Mouse (Mus musculus): ENCODE data around the gene Nfatc4.

The Nfatc4 gene

DNA sequence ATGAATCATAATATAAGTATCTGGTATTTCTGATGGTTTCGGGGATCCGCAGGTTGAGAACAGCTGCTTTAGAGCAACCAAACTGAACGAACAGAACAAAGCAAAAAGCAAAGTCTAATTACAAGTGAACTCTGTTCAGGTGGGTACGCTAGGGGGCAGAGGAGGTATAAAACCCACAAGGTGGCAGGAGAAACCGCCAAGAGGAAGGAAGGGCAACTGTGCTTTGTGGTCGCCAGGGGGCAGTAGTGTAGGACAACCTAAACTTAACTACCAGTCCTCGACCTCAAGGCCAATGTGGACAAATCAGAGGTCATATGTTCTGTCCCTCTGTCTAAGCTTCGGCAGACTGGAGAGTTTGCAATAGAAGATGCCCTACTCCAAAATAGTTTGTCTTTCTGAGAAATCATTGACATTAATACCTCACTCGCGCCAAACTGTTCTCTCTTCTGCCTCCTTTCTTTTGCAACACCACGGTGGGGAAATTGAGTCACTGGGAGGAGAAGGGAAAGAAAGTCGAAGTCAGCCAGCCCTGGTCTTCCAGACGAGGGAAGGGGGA, 431 bp upstream of the Nfatc4 start:
- peak; percentile 37 for DNase-seq

DNA sequence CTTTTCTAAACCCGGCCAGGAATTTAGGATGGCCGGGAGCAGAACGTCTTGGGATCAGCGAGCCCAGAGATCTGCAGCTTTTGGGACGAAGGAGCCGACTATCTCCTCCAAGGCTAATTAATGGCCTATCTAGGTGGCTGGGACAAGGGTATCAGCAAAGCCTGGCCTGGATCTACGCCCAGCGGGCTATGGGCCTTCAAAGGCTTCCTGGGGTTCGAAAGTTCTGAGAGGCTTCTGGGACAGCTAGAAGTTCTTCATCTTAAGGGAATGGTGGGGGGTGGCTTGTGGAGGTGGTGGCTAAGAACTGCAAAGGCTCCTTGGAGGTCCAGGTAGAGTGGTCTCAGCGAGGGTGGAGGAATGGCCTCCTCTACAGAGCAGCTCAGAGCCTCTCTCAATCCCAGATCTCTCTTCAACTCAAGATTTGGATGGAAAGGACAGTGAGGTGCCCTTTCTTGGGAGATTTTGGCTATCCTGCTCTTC, 1.1 kb downstream of the Nfatc4 start:
- no peak for DNase-seq

DNA sequence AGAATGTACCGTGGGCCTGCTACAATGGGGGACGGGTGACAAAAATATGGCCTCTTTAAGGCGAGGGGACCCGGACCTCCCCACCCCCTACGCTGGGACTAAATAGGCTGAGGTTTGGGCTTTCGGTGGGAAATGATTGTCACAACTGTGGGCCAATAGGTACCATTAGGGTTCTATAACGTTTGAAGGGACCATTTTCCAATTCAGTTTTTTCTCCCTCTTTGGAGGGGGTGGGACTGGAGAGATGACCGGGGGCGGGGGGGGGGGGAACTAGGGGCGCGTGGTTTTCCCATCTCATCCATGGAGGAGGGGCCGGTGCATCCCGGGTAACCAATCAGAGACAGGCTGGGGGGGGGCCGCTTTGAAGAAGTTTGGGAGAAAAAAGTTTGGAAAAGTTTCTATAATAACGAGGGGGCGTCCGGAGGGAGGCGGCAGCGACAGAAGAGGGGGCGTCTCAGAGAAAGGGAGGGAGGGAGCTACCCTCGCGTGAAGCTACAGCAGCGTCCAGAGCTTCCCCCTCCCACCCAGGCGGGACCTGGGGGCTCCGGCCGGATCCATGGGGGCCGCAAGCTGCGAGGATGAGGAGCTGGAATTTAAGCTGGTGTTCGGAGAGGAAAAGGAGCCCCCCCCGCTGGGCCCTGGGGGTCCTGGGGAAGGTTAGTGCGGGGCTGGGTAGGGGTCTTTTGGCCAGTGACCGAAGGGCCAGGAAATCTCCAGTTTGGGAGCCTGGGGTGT, 1.7 kb downstream of the Nfatc4 start:
- DNase-seq, result no peak

DNA sequence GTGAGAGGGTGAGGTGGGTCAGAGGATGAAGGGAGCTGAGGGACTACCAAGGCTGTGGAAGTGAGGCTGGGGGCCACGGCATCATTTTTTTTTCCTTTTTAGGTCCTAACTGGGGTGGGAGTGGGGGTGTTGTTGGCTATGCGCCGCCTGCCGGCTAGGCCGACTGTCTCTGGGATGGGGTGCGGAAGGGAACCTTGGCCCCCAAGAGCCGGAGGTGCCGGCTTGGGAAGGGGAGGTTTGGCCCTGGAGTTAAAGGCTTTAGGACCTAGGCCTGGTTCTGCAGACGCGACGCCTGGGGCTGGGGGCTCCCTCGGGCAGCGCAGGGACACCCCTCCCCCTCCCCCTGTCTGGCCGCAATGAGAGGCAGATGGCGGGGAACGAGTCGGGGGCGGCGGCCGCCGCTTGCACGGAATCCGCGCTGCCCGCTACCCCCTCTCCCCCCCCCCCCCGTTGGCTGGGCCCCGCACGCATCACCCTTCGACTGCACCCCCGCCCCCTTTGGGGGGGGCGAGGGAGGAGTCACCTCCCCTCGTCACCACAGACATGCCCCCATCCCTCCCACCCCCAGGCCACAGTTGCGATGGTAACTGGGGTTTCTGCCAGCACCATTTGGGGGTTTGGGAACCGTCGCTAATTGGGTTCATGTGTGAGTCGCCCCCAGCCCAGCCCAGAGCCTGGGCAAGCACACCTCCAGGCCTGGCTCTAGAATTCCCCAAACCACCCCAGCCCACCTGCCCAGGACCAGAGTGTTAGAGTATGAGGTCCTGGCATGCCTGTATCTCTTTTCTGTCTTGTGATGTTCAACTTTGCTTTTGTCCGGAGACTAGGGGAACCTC, 2.5 kb downstream of the Nfatc4 start:
- no peak for DNase-seq

DNA sequence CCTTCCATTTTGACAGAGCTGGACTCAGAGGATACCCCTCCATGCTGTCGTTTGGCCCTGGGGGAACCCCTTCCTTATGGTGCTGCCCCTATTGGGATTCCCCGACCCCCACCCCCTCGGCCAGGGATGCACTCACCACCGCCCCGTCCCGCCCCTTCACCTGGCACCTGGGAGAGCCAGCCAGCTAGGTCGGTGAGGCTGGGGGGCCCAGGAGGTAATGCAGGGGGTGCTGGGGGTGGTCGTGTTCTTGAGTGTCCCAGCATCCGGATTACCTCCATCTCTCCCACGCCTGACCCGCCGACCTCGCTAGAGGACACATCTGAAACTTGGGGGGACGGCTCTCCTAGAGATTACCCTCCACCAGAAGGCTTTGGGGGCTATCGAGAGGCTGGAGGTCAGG, 3.2 kb downstream of the Nfatc4 start:
- no peak for DNase-seq

DNA sequence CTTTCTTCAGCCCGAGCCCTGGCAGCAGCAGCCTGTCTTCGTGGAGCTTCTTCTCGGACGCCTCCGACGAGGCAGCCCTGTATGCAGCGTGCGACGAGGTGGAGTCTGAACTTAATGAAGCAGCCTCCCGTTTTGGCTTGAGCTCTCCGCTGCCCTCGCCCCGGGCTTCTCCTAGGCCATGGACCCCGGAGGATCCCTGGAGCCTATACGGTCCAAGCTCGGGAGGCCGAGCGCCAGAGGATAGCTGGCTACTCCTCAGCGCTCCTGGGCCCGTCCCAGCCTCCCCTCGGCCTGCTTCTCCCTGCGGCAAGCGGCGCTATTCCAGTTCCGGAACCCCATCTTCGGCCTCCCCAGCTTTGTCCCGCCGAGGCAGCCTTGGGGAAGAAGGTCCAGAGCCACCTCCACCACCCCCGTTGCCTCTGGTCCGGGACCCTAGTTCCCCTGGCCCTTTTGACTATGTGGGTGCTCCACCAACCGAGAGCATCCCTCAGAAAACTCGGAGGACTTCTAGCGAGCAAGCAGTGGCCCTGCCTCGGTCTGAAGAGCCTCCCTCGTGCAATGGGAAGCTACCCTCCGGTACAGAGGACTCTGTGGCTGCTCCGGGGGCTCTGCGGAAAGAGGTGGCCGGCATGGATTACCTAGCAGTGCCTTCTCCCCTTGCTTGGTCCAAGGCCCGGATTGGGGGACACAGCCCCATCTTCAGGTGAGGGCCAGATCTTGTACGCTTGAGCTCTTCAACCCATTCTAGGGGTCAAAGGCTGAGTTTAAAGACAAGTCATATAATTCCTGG, 3.8 kb downstream of the Nfatc4 start:
- no peak for DNase-seq

DNA sequence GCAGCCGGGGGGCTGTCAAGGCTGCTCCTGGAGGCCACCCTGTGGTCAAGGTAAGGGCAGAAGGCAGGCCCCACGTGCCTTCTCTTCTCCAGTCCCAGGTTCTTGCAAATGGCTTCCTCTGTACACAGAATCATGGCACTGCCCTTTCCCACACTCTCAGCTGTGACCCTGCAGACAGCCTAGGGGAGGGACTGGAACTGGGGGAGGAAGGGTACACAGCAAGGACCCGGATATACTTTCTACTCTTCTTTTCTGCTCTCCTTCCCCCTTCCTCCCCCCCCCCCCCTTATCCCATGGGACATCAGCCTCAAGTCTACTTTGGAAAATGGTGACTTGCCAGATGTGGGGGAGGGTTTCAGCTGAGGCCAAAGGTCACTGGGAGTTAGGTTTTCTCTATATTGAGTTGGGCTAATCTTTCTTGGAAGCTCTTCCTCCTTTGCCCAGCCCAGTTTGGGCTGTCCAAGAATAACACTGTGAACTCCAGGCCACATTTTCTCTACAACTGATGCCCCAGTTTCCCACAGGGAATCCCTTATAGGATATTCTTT, 5.8 kb downstream of the Nfatc4 start:
- DNase-seq, result no peak

DNA sequence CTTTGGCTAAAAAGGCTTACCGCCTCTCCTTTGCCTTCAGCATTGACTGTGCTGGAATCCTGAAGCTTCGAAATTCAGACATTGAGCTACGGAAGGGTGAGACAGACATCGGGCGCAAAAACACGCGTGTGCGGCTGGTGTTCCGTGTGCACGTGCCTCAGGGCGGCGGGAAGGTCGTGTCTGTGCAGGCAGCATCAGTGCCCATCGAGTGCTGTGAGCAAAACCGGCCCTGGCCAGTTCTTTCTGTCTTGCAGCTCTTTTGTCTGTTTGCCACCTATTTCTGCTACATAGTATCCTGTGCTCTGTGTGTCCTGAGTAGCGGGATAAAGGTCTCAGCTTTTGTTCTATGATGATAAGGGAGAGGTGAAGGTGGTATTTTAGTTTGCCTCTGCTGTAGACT, 6.9 kb downstream of the Nfatc4 start:
- DNase-seq, result no peak

DNA sequence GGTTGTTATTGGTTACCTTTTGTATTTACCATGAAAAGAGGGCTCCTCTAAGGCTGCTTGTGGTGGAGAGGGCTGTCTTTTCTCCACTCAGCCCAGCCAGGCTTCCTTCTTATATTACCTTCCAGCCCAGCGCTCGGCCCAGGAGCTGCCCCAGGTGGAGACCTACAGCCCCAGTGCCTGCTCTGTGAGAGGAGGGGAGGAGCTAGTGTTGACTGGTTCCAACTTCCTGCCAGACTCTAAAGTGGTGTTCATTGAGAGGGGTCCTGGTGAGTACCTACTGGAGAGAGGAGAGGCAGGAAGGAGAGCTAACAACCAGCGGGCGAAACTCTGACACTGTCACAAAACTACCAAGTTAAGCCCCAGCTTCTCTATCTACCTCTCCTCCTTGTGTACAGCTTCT, 7.4 kb downstream of the Nfatc4 start:
- no peak for DNase-seq

DNA sequence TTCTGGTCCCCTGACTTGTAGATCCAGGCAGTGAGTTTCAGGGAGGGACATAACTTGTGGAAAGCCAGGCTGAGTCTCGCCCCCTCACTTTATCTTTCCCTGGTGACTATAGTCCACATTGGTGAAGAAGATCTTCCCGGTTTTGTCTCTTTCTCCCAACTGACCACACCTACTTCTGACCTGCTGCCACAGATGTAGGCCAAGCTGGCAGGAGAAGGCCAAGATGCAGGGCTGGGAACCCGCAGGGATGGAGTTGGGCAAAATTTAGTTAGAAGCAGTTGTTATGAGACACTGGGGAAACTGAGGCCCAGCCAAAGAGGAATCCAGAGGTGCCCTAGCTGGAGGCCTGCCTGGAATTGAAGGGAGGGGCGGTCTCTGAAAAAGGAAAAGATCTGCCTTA, 10.2 kb downstream of the Nfatc4 start:
- DNase-seq, result no peak

DNA sequence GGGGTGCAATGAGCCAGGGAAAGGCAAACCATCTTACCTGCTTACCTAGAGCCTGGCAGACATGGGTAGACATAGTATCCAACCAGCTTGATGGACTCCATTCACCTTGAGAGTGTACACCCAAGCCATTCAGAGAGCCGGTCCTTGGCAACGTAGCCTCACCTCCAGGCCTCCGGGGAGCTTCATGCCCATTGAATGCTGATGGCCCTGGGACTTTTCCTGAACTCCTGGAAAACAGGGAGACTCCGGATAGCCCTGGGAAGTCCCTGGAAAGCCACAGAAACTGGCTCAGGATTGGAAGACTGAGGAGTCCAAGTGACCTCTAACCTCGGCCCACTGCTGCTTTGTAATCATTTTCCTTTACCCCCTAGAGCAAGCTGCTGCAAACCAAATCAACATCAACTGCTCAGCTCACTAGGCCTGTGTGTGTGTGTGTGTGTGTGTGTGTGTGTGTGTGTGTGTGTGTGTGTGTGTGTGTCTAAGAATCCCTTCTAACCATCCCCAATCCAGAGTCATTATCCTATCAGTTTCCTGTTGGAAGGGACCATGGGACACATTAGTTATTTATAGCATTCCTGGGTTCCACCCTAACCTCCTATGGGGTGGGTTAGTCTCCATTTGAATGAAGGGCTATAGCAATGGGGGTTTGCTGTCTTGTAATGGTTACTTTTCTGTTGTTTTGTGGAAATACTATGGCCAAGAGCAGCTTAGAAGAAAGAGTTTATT, 12.0 kb downstream of the Nfatc4 start:
- no peak for DNase-seq

DNA sequence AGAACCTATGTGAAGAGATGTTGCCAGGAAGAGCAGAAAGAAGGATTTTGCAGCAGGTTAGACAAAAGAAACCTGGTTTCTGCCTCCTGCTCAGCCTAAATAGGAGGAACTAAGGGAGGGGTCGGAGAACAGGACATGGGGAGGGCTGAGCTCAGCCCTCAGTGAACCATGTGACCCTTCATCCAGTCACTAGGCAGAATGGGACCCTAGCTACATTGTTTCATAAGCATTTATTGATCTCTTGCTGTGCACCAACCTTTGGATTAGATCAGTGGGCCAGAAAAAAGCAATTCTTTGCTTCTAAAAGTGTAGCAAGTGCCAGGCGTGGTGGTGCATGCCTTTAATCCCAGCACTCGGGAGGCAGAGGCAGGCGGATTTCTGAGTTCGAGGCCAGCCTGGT, 15.4 kb downstream of the Nfatc4 start:
- no peak for DNase-seq

DNA sequence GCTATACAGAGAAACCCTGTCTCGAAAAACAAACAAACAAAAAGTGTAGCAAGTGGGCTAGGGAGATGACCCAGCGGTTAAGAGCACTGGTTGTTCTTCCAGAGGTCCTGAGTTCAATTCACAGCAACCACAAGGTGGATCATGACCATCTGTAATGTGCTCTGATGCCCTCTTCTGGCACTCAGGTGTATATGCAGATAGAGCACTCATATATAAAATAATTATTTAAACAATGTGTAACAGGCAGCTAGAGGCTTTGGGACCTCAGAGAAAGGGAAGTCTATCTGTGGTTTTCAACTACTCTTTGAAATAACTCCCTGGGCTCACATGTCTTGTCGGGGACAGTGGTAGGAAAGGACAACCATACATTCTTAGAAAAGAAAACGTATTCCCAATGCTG, 15.8 kb downstream of the Nfatc4 start:
- DNase-seq, result no peak

DNA sequence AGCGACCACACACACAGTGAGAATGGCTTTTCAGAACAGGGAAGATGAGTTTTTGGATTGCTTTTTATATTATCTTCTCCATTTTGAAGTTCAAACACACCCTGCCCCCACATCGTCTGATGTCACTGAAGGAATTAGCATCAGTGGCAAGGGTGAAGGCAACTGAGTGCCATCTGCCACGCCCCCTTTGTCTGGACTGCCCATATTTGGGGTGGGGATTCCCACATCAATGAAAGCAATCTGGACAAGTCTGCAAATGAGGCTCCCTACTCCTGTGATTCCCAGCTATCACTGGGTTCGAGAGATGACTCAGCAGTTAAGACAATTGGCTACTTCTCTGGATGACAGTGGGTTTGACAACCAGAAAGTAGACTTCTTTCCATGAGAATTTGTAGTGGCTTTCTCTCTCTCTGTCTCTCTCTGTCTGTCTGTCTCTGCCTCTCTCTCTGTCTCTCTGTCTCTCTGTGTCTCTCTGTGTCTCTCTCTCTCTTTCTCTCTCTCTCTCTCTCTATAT, 18.0 kb downstream of the Nfatc4 start:
- no peak for DNase-seq

DNA sequence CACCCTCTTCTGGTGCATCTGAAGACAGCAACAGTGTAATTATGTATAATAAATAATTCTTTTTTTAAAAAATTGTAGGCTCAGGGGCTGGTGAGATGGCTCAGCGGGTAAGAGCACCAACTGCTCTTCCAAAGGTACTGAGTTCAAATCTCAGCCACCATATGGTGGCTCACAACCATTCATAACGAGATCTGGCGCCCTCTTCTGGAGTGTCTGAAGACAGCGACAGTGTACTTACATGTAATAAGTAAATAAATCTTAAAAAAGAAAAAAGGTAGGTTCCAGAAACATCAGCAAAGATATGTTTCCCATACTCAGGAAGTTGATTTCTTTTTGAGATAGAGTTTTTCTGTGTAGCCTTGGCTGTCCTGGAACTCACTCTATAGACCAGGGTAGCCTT, 19.9 kb downstream of the Nfatc4 start:
- DNase-seq, result no peak

DNA sequence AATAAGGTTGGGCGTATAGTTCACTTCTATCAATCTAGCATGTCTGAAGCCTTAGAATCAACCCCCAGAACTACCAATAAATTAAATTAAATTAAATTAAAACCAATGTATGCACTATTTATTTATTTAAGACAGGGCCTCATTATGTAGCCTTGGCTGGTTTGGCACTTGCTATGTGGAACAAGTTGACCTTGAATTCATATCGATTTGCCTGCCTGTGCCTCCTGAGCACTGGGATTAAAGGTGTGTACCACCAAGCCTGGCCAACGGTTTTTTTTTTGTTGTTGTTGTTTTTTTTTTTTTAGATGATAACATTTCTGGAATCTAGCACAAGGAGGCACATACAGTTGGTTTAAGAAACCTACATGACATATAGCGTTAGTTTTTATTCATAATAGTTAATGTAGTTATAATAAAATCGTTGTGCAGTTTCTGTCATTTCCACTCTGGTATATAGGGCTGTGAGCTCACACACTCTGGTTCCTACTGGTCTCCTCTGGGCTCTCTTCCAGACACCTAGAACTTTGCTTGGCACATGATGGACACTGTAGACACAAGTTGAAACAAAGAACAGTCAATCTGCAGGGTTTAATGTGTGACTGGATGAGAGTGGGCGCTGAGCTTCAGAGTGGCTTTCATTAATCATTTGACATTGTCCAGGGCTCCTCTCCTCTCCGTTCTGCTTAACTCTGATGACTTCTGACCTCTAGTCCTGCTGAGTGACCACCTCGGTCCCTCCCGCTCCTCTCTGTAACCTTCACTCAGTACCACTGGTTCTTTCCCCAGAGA, 22.8 kb downstream of the Nfatc4 start:
- no peak for DNase-seq

DNA sequence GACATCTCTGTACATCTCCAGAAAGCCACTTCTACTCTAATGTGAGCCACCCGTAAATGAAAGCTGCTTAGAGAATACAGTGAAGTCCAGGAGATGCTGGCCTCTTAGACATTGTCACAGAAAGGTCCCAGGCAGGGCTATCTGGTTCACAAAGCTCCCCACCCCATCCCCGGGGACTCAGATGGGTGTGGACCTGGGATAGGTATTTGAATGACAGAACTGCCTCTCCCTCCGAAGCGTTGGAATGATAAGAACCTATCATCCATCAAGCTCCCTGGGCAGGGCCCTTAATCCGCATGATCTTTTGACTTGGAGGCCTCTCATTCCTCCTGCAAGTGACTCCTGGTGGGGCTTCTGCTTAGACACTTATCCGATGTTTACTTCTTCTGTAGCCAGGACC, 27.9 kb downstream of the Nfatc4 start:
- DNase-seq, result no peak

DNA sequence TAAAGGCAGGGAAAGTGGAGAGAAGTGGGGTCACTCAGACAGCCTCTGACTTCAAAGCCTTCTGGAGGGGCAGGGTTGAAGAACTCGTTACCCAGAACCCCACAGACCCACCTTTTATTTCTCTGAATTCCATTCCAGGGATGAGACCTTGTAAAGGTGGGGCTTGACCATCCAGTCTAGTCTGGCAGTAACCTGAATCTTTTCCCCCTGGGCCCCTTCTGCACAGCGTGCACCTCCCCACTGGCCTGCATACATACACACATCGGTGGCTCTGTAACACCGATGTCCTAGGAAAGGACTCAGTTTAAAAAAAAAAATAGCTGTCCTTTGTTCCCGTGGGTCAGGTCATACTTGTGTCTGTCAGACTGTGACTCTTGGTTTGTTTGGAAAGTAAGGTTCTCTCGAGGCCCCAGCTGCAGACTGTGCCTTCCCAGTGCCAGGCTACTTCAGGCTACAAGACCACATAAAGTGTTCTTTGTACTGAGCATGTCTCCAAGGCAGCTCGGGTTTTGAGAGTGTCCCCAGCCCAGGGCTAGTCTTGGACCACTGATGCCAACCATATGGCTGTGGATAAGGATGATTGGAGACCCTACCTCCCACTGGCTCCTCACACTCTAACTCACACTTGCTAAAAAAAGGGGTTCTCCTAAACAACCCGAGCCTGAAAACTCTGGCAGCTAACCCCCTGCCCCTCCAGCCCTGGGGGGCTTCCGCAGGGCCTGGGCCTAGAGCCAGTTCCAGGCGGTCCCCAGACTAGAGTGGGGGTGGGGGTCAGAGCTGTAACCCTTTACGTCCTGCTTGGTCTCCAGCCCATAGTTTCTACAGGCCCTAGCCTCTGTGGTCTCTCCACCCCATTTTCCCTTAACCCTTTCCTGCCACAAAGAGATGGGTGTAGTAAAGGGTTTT, 30.0 kb downstream of the Nfatc4 start:
- no peak for DNase-seq

DNA sequence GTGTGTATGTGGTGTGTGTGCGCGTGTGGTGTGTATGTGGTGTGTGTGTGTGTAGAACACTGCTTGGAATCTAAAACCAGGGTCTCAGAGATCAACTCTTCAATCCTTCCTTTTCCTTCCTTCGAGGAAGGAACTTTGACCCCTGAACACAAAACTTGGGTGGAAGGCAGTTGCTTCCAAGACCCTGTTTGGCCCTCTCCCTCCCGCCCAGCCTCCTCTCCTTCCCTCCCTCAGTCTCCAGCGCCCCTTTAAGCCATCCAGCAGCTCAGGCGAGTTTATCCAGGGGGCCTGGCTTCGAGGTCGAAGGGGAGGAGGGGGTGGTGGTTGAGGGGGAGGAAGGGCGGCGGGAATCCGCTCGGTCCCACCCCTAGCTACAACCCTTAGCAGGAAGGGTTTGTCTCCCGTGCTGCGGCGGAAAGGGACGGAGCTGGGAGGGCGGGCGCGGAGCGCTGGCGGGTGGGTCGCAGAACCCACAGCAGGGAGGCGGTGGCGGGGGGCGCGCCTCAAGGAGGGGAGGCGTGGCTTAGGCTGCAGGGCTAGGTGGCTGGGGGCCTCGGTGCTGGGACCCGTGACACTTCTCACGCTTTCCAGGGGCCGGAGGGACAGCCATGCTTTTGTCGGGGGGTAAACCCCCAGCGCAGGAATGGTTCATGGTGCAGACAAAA, 30.8 kb downstream of the Nfatc4 start, which contains the start of gene Nynrin:
Gene Nynrin, plus strand, starts transcription at position 390 of the 665 bp plus-strand sequence.
- no peak for DNase-seq
